Mouse (Mus musculus) thymus, postnatal 36 days (tissue): Measurements from ENCODE around the gene Btbd35f8.
"Not testable (repeated sequence)": the region's sequence is repeated elsewhere in the genome, so short reads cannot be mapped to it uniquely, and the experiment has no call there.

Source experiments
- DNase-seq, 2 experiments: peaks; one replicate each; pipeline ENCODE4 v3.0.0; 2022; ENCODE audit warnings: mixed read lengths in 2 of 2

Btbd35f8 gene

GRCm38 (mm10) chrX:34450224-34450623 is at the start of gene Btbd35f8:
Gene Btbd35f8 (plus strand): TSS chrX:34450524.
- DNase-seq: not testable (repeated sequence)
